Mouse (Mus musculus): ENCODE measurements around the gene Rab40c.

The Rab40c gene

GRCm38 (mm10) chr17:25840519-25840918 lies 79.0 kb downstream of the Rab40c start:
- DNase-seq, result no peak

- no peak for DNase-seq
Measured at GRCm38 (mm10) chr17:25839455-25840235, 79.9 kb downstream of the Rab40c start.

GRCm38 (mm10) chr17:25838904-25839303 lies 80.6 kb downstream of the Rab40c start:
- no peak for DNase-seq

- no peak for DNase-seq
Measured at GRCm38 (mm10) chr17:25837533-25837932, 82.0 kb downstream of the Rab40c start.

GRCm38 (mm10) chr17:25837076-25837410 lies 82.5 kb downstream of the Rab40c start, which contains the start of gene Rhbdl1:
Gene Rhbdl1, minus strand, starts transcription at chr17:25837295.
- DNase-seq, result peak; percentile 75

- no peak for DNase-seq
Measured at GRCm38 (mm10) chr17:25836397-25837075, 83.0 kb downstream of the Rab40c start.

- DNase-seq, result no peak
Measured at GRCm38 (mm10) chr17:25835816-25836215, 83.7 kb downstream of the Rab40c start.

- DNase-seq, result no peak
Measured at GRCm38 (mm10) chr17:25835301-25835700, 84.2 kb downstream of the Rab40c start.

- no peak for DNase-seq
Measured at GRCm38 (mm10) chr17:25834595-25835222, 84.8 kb downstream of the Rab40c start.

GRCm38 (mm10) chr17:25833961-25834594 lies 85.4 kb downstream of the Rab40c start:
- no peak for DNase-seq

- no peak for DNase-seq
Measured at GRCm38 (mm10) chr17:25833291-25833663, 86.2 kb downstream of the Rab40c start, which contains the start of gene Stub1. Gene Stub1, minus strand, starts transcription at chr17:25833404.

GRCm38 (mm10) chr17:25832436-25833290 lies 86.9 kb downstream of the Rab40c start:
- peak; percentile 99 for DNase-seq

Data from thymus, postnatal 4 days (tissue).